Mouse (Mus musculus): ENCODE measurements around the gene Mtss1l.

GRCm38 (mm10) chr8:110749500-110750170, 28.4 kb downstream of the Mtss1l start:
- TF ChIP-seq CTCF (IDR thresholded peaks at IDR 0.05; ENCODE audit: low read depth) (peak; percentile 96), EP300 (optimal IDR thresholded peaks at IDR 0.05) (no peak)

All from stomach, postnatal 0 days (tissue).